Mouse (Mus musculus) limb, embryonic 10.5 days (tissue): Measurements from ENCODE around the gene Cltc. TPM values are rescaled to one million over a fixed set of nuclear protein-coding genes. Genes with fewer than 3 reads are reported as not detected.

ENCODE experiments used
- DNase-seq: peaks from one replicate; pipeline ENCODE4 v3.0.0-alpha.2; 2017; ENCODE audit warnings: low spot score
- H3K27ac ChIP-seq: fragments of 300-500 bp; sonication (generic); 2 replicates; pipeline ENCODE4 v1.5.1; 2016; ENCODE audit warnings: mild to moderate bottlenecking
- H3K27me3 ChIP-seq: fragments of 300-500 bp; sonication (generic); 2 replicates; pipeline ENCODE4 v1.6.1; 2016; ENCODE audit warnings: low read depth, mild to moderate bottlenecking; ENCODE audit not compliant: poor library complexity, severe bottlenecking
- H3K36me3 ChIP-seq: fragments of 300-500 bp; sonication (generic); 2 replicates; pipeline ENCODE4 v1.6.1; 2016; ENCODE audit warnings: mild to moderate bottlenecking, moderate library complexity
- H3K4me1 ChIP-seq: fragments of 300-500 bp; sonication (generic); 2 replicates; pipeline ENCODE4 v1.6.1; 2016
- H3K4me3 ChIP-seq: fragments of 300-500 bp; sonication (generic); 2 replicates; pipeline ENCODE4 v1.5.1; 2016; ENCODE audit warnings: mild to moderate bottlenecking, moderate library complexity
- H3K9me3 ChIP-seq: fragments of 300-500 bp; sonication (generic); replicated peaks from 2 replicates; pipeline ENCODE4 v1.6.1; 2016; ENCODE audit warnings: mild to moderate bottlenecking
- WGBS: fragments of 180-500 bp; shearing (Covaris S2); methylation state at CpG from one replicate; pipeline ENCODE4 v1.1.7; 2016; 5-methylcytosine and 5-hydroxymethylcytosine counted together
- polyA plus RNA-seq: library from polyadenylated mRNA; unstranded; fragments of >200 nt; fragmentation: Nextera tagmentation; extraction: Ambion mirVana; gene quantifications from 2 replicates; pipeline ENCODE4 v1.2.1, GENCODE M21; 2016

The Cltc gene
- polyA plus RNA-seq, 1 experiment from 2014 or later = 127 TPM

DNA sequence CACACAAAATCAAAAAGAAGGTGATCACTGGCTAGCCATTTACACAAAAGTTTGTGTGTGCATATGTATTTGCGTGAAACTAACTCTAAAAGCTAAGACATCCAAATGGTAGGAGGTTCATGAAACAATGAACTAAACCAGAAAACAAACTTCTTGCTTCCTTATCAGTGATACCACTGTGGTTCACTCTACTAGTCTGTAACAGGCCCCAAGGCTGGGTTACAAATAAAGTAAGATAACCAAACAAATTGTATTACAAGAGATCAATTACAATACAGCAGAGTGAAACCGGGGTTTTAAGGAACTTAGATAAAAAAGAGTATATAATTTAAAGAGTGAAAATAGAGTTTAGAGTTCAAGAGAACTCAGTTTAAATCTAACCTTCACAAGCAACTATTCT lies 89.8 kb downstream of the Cltc start:
- DNase-seq = no peak
- H3K36me3 ChIP-seq = peaks cover 27% of the 10 kb centered on the region
- H3K9me3 ChIP-seq = no peaks in the 10 kb centered on the region
- no peak overlapping the region for H3K27ac ChIP-seq
- H3K27me3 ChIP-seq = no peaks in the 10 kb centered on the region
- no peaks in the 10 kb centered on the region for H3K4me1 ChIP-seq
- no peak overlapping the region for H3K4me3 ChIP-seq
- 90% methylated on average over 2 of the region's 2 CpGs for WGBS

DNA sequence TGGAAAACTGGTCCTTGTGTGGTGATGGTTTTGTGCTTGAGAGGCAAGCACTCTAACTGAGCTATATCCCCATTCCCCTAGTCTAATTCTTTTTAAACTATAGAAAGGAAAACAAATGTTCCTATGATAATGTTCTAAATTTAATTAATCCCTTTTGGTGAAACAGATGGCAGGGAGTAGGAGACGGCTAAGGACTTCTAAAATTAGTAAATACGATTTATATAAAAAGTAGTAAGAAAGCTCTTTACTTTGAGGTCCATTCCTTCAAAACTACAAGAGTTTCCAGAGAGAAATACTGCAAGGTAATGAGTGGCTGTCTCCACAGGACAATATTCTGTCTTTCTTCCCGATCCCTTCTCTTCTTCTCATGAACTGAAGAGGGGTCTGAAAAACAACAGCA lies 93.0 kb downstream of the Cltc start:
- no peaks in the 10 kb centered on the region for H3K27me3 ChIP-seq
- 95% methylated on average over 3 of the region's 3 CpGs for WGBS
- peaks cover 51% of the 10 kb centered on the region for H3K36me3 ChIP-seq
- H3K4me1 ChIP-seq = no peaks in the 10 kb centered on the region
- H3K27ac ChIP-seq = no peak overlapping the region
- no peak overlapping the region for H3K4me3 ChIP-seq
- no peaks in the 10 kb centered on the region for H3K9me3 ChIP-seq
- DNase-seq = no peak

DNA sequence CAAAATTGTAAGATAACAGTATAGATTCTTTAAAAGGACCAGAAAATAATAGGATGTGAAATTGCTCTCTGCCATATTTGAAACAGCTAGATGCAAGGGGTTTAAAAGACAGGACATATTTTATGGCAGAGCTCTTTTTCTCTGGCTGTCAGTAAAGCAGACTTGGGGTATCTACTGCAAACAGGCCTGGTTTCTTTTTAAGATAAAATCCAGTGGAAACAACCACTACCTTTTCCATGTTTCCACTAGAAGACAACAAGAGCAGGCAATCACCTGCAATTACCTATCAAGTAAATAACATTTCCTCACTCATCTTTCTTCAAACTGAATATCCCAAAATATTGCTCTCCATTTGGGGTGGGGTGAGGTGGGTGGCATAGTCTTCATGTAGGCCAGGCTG lies 93.4 kb downstream of the Cltc start:
- Histone ChIP-seq H3K9me3 (no peaks in the 10 kb centered on the region), H3K4me3 (no peak overlapping the region), H3K27ac (no peak overlapping the region), H3K4me1 (no peaks in the 10 kb centered on the region), H3K36me3 (peaks cover 54% of the 10 kb centered on the region), H3K27me3 (no peaks in the 10 kb centered on the region)
- DNase-seq = no peak

DNA sequence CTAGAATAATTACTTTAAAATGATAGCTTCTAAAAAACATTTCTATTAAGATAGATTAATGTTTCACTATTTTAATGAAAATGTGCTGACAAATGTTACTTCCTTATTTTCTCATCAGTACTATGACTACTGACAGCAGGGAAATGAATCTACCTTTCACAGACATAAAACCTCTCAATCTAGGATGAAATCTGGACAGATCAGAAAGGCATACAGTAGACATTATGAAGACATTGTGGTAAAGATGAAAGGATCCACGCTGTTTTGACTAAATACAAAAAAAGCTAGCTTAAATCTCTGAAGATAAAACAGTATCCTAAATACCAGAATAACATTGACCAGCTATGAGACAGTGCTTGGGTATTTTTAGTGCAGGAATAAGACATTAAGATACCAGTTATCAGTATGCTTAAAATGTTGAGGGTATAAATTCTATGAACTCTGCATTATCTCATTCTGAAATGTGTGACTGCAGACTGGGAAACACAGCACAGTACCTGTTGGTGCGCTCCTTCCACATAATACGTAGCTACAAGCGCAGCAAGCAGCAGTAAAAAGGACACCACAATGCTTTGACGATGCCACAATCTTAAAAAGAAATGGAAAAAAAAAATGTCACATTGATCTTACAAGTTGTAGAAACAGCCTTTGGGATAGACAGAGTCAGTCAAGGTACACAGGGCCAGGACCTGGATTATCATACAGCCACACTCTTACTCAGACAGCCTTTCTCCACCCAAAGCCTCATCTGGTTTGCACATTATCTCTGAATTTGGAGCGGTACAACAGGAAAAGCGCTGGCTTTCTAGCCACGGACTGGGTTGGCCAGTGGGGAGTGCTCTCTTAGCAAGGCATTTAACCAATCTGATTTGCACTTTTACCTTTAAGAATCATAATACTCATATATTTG lies 94.1 kb downstream of the Cltc start:
- DNase-seq = no peak
- Histone ChIP-seq H3K27ac (no peak overlapping the region), H3K36me3 (peaks cover 59% of the 10 kb centered on the region), H3K4me1 (no peaks in the 10 kb centered on the region), H3K9me3 (no peaks in the 10 kb centered on the region), H3K27me3 (no peaks in the 10 kb centered on the region), H3K4me3 (no peak overlapping the region)
- 93% methylated on average over 8 of the region's 8 CpGs for WGBS

DNA sequence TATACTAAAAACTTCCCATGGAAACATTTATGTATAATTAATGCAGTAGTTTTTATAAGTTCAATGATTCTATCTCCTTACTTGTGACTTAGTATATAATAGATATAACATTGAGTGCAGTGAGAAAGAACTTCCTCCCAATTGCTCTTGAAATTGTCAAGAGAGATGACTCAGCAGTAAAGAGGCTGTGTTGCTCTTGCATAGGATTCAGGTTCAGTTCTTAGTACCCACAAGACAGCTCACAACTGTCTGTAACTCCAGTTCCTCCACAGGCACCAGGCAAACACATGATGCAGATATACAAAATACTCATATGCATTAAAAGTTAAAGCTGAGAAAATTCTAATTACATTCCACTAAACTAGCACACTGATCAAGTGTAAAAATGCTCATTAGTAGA lies 99.5 kb downstream of the Cltc start:
- no peaks in the 10 kb centered on the region for H3K27me3 ChIP-seq
- peaks cover 36% of the 10 kb centered on the region for H3K36me3 ChIP-seq
- H3K4me1 ChIP-seq = no peaks in the 10 kb centered on the region
- no peaks in the 10 kb centered on the region for H3K9me3 ChIP-seq
- no peak overlapping the region for H3K4me3 ChIP-seq
- DNase-seq = no peak
- H3K27ac ChIP-seq = no peak overlapping the region

DNA sequence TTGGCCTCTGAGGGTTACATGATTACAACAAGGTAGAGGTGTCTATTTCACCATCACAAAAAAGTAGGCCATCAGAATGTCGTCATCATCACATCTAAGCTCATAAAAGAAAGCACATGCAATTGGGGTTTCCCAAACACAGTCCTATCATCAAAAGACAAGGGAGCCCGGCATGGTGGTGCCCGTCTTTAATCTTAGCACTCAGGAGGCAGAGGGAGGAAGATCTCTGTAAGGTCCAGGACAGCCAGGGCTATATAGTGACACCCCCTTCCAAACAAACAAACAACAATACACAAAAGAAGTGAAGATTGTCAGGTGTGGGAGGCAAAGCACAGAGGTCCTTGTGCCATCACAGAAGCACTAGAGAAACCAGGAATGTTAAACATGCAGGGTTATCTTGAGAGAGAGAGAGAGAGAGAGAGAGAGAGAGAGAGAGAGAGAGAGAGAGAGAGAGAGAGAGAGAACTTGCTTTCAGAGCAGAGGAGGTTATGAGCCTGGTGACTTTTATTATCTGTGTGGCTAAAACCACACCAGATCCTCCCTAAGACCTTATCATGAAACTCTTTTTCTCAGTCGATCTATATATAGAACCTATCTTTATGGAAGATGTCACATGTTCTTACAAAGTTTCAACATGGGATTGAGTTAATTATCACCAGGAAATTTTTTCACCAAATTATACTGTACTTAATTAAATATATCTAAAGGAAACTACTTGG lies 100.4 kb downstream of the Cltc start:
- WGBS = 81% methylated on average over 4 of the region's 4 CpGs
- H3K9me3 ChIP-seq = no peaks in the 10 kb centered on the region
- no peak overlapping the region for H3K27ac ChIP-seq
- H3K4me1 ChIP-seq = no peaks in the 10 kb centered on the region
- DNase-seq = no peak
- peaks cover 29% of the 10 kb centered on the region for H3K36me3 ChIP-seq
- H3K27me3 ChIP-seq = no peaks in the 10 kb centered on the region
- no peak overlapping the region for H3K4me3 ChIP-seq

DNA sequence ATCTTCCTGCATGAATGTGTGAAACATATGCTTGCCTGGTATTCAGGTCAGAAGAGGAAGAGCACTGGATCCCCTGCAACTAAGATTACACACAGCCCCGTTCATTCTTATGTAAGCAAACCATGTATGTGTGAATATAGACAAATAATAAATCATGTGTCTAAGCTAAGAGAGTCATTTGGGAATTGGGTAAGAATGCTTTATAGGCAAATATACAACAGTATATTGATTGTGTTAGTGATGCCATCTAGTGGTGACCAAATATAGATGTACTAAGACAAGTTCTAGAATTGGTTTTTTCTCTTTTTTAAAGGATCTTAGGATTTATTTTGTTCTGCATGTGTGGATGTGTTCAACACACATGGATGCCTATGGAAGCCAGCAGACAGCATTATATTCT lies 101.7 kb downstream of the Cltc start:
- no peak for DNase-seq

DNA sequence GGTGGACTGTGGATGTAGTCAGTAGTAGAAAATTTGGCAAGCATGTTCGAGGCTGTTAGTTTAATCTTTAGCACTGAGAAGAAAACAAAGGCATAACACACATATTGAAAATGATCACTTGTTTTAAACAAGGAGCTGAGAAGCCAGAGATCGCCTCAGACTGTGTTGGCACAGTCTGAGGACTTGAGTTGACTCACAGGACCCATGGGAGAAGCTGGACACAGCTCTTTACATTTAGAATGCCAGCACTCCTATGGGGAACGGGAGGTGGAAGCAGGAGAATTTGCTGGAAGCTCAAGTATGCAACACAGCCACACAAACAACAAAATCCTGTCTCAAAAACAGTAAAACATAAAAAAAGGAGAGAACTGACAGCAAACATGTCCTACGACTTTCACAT lies 103.3 kb downstream of the Cltc start:
- Histone ChIP-seq H3K27me3 (no peaks in the 10 kb centered on the region), H3K9me3 (no peaks in the 10 kb centered on the region), H3K4me1 (no peaks in the 10 kb centered on the region), H3K4me3 (no peak overlapping the region), H3K36me3 (peaks cover 7% of the 10 kb centered on the region), H3K27ac (no peak overlapping the region)
- 90% methylated on average over 4 of the region's 4 CpGs for WGBS
- no peak for DNase-seq

More for the DNA sequence above, 101.7 kb downstream of the Cltc start:
- no peaks in the 10 kb centered on the region for H3K27me3 ChIP-seq
- H3K27ac ChIP-seq = no peak overlapping the region
- H3K9me3 ChIP-seq = no peaks in the 10 kb centered on the region
- no peaks in the 10 kb centered on the region for H3K4me1 ChIP-seq
- H3K36me3 ChIP-seq = peaks cover 17% of the 10 kb centered on the region
- WGBS = 81% methylated on average over 1 of the region's 1 CpGs
- H3K4me3 ChIP-seq = no peak overlapping the region

DNA sequence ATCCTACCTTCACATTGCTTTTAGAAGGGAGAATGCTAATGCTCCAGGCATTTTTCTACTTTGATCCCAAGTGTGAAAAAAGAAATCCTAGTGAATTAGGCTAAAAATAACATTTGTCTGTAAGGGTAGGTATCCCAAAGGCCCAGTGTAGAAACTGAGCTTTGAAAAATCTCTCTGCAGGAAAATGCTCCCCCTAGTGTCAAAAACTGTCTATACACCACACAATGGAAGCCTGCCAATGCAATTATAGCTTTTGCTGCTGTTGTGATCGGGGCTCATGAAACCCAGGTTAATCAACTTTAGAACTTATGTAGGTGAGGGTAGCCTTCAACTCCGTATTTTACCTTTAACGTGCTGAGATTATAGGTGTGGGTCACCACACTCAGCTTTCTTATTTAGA lies 103.9 kb downstream of the Cltc start:
- Histone ChIP-seq H3K4me1 (no peaks in the 10 kb centered on the region), H3K4me3 (no peak overlapping the region), H3K27ac (no peak overlapping the region), H3K9me3 (no peaks in the 10 kb centered on the region), H3K36me3 (peaks cover 3% of the 10 kb centered on the region; the same call in 1 of the 2 replicates), H3K27me3 (no peaks in the 10 kb centered on the region)
- 49% methylated on average over 3 of the region's 3 CpGs for WGBS
- DNase-seq = no peak

DNA sequence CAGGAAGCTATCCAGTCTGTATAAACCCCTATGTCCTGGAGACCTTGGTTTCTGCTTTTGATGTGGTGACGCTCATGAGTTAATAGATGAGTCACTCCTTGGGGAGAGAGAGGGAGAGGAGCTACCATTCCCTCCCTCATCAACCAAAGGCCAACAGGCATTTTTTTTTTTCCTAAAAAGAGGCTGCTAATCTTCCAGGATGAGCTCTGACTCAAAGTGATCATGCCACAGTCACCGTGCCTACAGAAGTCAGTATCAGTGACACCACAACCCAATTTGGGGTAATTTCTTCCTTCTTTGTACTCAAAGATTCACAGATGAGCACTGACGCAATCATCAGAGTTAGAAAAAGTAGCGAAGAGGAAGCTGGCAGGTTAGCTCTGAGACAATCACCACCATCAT lies 104.8 kb downstream of the Cltc start:
- Histone ChIP-seq H3K4me1 (no peaks in the 10 kb centered on the region), H3K4me3 (no peak overlapping the region), H3K27me3 (no peaks in the 10 kb centered on the region), H3K27ac (no peak overlapping the region), H3K36me3 (0 out of 2 replicates have a peak, but pooled peaks cover 2% of the 10 kb centered on the region), H3K9me3 (no peaks in the 10 kb centered on the region)
- no peak for DNase-seq
- WGBS = 91% methylated on average over 4 of the region's 4 CpGs

DNA sequence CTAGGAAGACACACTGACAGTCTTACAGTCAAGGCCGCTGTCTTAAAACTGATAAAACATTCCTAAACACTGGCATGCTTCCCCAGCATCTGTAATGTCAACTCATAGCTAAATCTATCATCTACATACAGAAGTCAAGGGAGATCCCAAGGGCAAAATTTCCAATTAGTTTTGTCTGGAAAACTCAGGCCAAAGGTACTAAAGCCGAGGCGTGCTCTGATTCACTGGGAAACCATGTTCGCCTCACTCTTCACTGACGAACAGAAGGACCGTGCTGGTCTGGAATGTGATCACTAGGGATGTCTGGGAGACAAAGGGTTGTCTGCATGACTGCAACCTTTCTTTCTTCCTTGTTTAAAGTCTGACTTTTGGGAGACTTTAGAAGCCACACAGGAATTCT lies 106.7 kb downstream of the Cltc start:
- Histone ChIP-seq H3K4me3 (no peak overlapping the region), H3K27me3 (no peaks in the 10 kb centered on the region), H3K4me1 (no peaks in the 10 kb centered on the region), H3K36me3 (0 out of 2 replicates have a peak, but pooled peaks cover 2% of the 10 kb centered on the region), H3K9me3 (no peaks in the 10 kb centered on the region), H3K27ac (no peak overlapping the region)
- WGBS = 95% methylated on average over 6 of the region's 6 CpGs
- DNase-seq = no peak

DNA sequence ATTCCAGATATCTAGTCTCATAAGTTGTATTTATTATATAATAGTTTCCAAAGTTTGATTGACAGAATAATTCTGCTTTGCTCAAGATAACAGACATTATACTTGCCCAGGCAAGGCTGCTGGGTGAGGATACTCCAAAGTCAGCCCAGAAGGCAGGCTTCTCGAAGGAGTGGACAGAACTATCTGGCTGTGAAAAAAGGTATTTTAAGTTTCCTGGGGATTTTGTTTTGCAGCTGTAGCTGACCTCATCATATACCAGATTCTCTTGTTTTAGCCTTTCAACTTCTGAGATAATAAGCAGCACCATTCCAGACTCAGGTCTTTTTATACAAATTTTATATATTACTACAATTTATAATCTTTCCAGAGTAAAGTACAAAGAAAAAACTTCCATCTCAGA lies 107.8 kb downstream of the Cltc start:
- H3K4me3 ChIP-seq = no peak overlapping the region
- no peaks in the 10 kb centered on the region for H3K9me3 ChIP-seq
- H3K27ac ChIP-seq = no peak overlapping the region
- no peaks in the 10 kb centered on the region for H3K4me1 ChIP-seq
- no peaks in the 10 kb centered on the region for H3K27me3 ChIP-seq
- 87% methylated on average over 1 of the region's 1 CpGs for WGBS
- 0 out of 2 replicates have a peak, but pooled peaks cover 2% of the 10 kb centered on the region for H3K36me3 ChIP-seq
- no peak for DNase-seq

DNA sequence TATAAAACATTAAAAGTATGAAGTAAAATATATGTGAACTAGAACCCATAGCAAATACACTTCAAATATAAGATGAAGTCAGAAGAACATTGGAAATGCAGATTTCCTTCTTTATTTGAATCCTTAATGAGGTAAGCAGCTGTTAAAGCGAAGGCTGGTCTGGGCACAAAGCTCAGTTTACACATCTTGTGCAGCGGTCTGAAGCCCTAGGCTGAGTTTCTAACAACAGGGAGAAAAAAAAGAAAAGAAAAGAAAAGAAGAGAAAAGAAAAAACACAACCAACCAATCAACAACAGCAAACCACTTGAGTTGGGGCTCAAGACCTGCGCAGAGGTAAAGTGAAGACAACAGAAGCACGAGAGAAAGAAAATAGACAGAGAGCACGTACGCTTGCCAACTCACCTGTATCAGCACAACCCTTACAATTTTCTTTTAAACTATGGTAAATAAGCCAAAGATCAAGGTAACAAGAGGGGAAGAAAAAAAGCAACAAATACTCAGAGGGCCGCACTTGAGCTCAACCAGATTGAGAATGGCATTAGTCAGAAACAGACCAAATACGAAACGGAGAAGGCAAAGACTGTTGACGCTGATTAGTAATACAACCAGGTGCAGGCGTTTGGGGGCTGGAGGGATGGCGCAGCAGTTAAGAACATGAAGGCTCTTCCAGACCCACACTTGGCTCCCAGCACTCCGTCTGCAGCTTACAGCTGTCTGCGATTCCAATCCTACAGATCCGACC lies 109.5 kb downstream of the Cltc start:
- WGBS = 88% methylated on average over 15 of the region's 15 CpGs
- no peak overlapping the region for H3K4me3 ChIP-seq
- peaks cover 8% of the 10 kb centered on the region; the same call in 1 of the 2 replicates for H3K36me3 ChIP-seq
- H3K27ac ChIP-seq = no peak overlapping the region
- H3K9me3 ChIP-seq = no peaks in the 10 kb centered on the region
- no peak for DNase-seq
- H3K4me1 ChIP-seq = no peaks in the 10 kb centered on the region
- H3K27me3 ChIP-seq = no peaks in the 10 kb centered on the region
